Mouse (Mus musculus): ENCODE measurements around the gene Acd. TPM values are rescaled to one million over a fixed set of nuclear protein-coding genes. Genes with fewer than 3 reads are reported as not detected.

Acd gene
- polyA plus RNA-seq, 1 experiment from 2014 or later: 66.5 TPM

- no peaks in the 10 kb centered on the region for H3K27me3 ChIP-seq
- no peak overlapping the region; the same call in 1 of the 2 replicates for H3K9ac ChIP-seq
- H3K4me2 ChIP-seq: no peak overlapping the region
- 52% methylated on average over 14 of the region's 14 CpGs for WGBS
- peaks cover 12% of the 10 kb centered on the region for H3K36me3 ChIP-seq
- H3K9me3 ChIP-seq: no peaks in the 10 kb centered on the region
- H3K27ac ChIP-seq: no peak overlapping the region
- no peak for ATAC-seq (ENCODE audit: borderline replicate concordance, extremely low read depth, low FRiP score, low TSS enrichment)
- H3K4me1 ChIP-seq: 0 out of 2 replicates have a peak, but pooled peaks cover 3% of the 10 kb centered on the region
- no peak overlapping the region for H3K4me3 ChIP-seq
Observed at GRCm38 (mm10) chr8:105688242-105688752, 12.6 kb downstream of the Acd start.

DNA sequence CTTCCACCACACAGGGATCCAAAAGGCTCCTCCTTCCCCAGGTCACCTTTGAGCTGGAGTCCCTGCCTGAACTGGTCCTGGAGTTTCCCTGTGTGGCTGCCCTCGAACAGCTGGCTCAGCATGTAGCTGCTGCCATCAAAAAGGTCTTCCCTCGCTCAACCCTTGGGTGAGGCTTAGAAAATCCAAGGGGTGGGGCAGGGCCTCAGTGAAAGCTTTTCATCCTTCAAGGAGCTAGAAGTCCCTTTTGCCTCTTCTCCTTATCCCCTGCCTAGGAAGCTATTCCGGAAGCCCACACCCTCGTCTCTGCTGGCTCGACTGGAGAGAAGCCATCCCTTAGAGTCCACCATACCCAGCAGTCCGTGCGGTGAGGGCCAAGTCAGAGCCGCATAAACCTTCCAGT is 13.4 kb downstream of the Acd start:
- Histone ChIP-seq H3K4me3 (no peak overlapping the region), H3K9ac (no peak overlapping the region)
- 57% methylated on average over 8 of the region's 8 CpGs for WGBS

DNA sequence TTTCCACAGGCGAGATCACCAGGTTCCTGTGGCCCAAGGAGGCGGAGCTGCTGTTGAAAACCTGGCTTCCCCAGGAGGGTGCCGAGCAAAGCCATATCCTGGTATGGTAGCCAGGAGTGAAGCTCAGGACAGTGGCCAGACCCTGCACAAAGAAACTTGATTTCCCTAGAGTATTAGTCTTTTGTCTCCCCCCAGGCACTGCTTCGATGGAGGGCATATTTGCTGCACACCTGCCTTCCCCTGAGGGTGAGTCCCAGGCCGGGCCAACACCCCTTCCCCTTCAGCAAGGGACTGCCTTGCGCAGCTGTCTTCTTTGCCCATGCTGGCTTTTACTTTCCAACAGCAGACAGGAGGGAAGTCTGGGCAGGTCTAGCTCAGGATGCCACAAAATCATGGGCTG is 14.4 kb downstream of the Acd start:
- no peak for ATAC-seq (ENCODE audit: borderline replicate concordance, extremely low read depth, low FRiP score, low TSS enrichment)
- H3K27ac ChIP-seq: no peak overlapping the region
- H3K27me3 ChIP-seq: no peaks in the 10 kb centered on the region
- H3K4me1 ChIP-seq: 0 out of 2 replicates have a peak, but pooled peaks cover 3% of the 10 kb centered on the region
- H3K36me3 ChIP-seq: peaks cover 29% of the 10 kb centered on the region
- H3K9ac ChIP-seq: no peak overlapping the region
- H3K9me3 ChIP-seq: no peaks in the 10 kb centered on the region
- 63% methylated on average over 6 of the region's 6 CpGs for WGBS
- H3K4me3 ChIP-seq: no peak overlapping the region
- H3K4me2 ChIP-seq: no peak overlapping the region

More for the DNA sequence above, 13.4 kb downstream of the Acd start:
- H3K9me3 ChIP-seq: no peaks in the 10 kb centered on the region
- no peak for ATAC-seq (ENCODE audit: borderline replicate concordance, extremely low read depth, low FRiP score, low TSS enrichment)
- H3K4me2 ChIP-seq: no peak overlapping the region
- H3K4me1 ChIP-seq: 0 out of 2 replicates have a peak, but pooled peaks cover 3% of the 10 kb centered on the region
- H3K27me3 ChIP-seq: no peaks in the 10 kb centered on the region
- peaks cover 20% of the 10 kb centered on the region for H3K36me3 ChIP-seq
- no peak overlapping the region for H3K27ac ChIP-seq

GRCm38 (mm10) chr8:105685796-105686308 is 15.1 kb downstream of the Acd start, which contains the start of gene Carmil2:
Carmil2 (plus strand) TSS chr8:105686274.
- Histone ChIP-seq H3K27me3 (no peaks in the 10 kb centered on the region), H3K27ac (no peak within 1 kb of the TSS), H3K9ac (no peak within 1 kb of the TSS), H3K4me1 (0 out of 2 replicates have a peak, but pooled peaks cover 3% of the 10 kb centered on the region), H3K4me2 (peak within 1 kb of the TSS; percentile 44), H3K4me3 (0 out of 2 replicates have a peak within 1 kb of the TSS, but pooled peaks have one; percentile 2), H3K9me3 (no peaks in the 10 kb centered on the region), H3K36me3 (peaks cover 36% of the 10 kb centered on the region)
- 8% methylated on average over 25 of the region's 26 CpGs for WGBS
- ATAC-seq (ENCODE audit: borderline replicate concordance, extremely low read depth, low FRiP score, low TSS enrichment): peak; percentile 44; the same call in 1 of the 2 replicates

GRCm38 (mm10) chr8:105685325-105685724 is 15.6 kb downstream of the Acd start:
- no peaks in the 10 kb centered on the region for H3K27me3 ChIP-seq
- H3K4me2 ChIP-seq: peak overlapping the region; percentile 44
- no peaks in the 10 kb centered on the region for H3K9me3 ChIP-seq
- H3K9ac ChIP-seq: no peak overlapping the region
- no peak for ATAC-seq (ENCODE audit: borderline replicate concordance, extremely low read depth, low FRiP score, low TSS enrichment)
- H3K36me3 ChIP-seq: peaks cover 41% of the 10 kb centered on the region
- no peak overlapping the region for H3K27ac ChIP-seq
- no peak overlapping the region for H3K4me3 ChIP-seq
- 0 out of 2 replicates have a peak, but pooled peaks cover 3% of the 10 kb centered on the region for H3K4me1 ChIP-seq
- 70% methylated on average over 7 of the region's 7 CpGs for WGBS

DNA sequence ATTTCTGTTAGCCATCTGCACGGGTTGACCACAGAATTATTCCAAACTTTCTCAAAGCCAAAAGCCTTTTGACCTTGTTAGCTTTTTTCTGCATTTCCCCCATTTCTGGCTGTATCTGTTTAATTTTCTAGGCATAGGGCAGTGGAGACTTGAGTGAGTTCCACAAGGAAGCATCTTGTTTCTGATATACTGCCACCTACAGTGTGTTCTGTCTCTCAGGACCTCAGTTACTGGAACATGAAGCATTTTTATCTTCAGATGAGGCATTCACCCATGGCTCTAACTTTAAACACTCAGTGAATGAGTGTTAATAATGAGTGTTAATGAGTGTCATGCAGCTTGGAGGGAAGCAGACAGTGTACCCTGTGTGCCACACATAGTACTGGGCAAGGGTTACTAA is 23.0 kb downstream of the Acd start:
- Histone ChIP-seq H3K4me3 (no peak overlapping the region), H3K36me3 (peaks cover 92% of the 10 kb centered on the region), H3K27me3 (no peaks in the 10 kb centered on the region), H3K27ac (no peak overlapping the region), H3K9ac (no peak overlapping the region), H3K4me2 (no peak overlapping the region), H3K4me1 (no peaks in the 10 kb centered on the region), H3K9me3 (no peaks in the 10 kb centered on the region)
- ATAC-seq (ENCODE audit: borderline replicate concordance, extremely low read depth, low FRiP score, low TSS enrichment): no peak
- WGBS: 82% methylated on average over 1 of the region's 1 CpGs

DNA sequence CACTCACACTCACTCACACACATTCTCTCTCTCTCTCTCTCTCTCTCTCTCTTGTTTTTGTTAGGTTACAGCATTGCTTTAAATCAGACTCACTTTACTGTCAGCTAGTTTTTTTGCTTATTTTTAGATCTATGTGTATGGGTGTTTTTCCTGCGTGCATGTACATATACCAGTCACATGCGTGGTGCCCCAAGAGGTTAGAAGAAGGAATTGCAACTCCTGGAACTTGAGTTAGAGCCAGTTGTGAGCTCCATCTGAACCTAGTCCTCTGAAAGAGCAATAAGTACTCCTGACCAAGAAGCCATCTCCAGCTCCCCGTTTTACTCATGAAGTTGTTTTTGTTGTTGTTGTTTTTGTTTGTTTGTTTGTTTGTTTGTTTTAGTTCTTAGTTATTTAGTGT is 39.7 kb downstream of the Acd start:
- H3K27me3 ChIP-seq: no peaks in the 10 kb centered on the region
- no peak overlapping the region for H3K4me2 ChIP-seq
- peaks cover 26% of the 10 kb centered on the region for H3K36me3 ChIP-seq
- H3K27ac ChIP-seq: no peak overlapping the region
- H3K9me3 ChIP-seq: no peaks in the 10 kb centered on the region
- no peak overlapping the region for H3K4me3 ChIP-seq
- 66% methylated on average over 3 of the region's 3 CpGs for WGBS
- H3K9ac ChIP-seq: no peak overlapping the region
- no peaks in the 10 kb centered on the region for H3K4me1 ChIP-seq
- ATAC-seq (ENCODE audit: borderline replicate concordance, extremely low read depth, low FRiP score, low TSS enrichment): no peak

DNA sequence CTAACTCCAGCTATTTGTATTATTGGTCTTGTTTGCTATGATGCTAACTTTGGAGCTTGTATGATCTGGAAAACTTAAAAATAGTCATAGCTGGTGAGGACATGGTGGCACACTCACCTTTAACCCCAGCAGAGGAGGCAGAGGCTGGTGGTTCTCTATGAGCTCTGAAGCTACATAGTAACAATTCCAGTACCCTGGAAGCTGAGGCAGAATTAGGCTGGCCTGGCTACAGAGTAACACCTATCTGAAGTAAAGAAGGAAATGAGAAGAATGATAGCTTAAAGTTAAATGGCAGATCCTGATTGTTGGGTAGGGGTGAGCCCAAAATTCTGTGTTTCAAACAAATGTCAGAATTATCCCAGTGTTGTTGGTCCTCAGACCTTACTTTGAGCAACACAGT is 43.3 kb downstream of the Acd start:
- ATAC-seq (ENCODE audit: borderline replicate concordance, extremely low read depth, low FRiP score, low TSS enrichment): no peak
- H3K4me2 ChIP-seq: no peak overlapping the region

GRCm38 (mm10) chr8:105648929-105649328 is 52.0 kb downstream of the Acd start:
- ATAC-seq (ENCODE audit: borderline replicate concordance, extremely low read depth, low FRiP score, low TSS enrichment): no peak
- Histone ChIP-seq H3K27me3 (no peaks in the 10 kb centered on the region), H3K4me2 (no peak overlapping the region), H3K36me3 (peaks cover 35% of the 10 kb centered on the region), H3K4me1 (no peaks in the 10 kb centered on the region), H3K27ac (no peak overlapping the region), H3K9ac (no peak overlapping the region), H3K9me3 (no peaks in the 10 kb centered on the region), H3K4me3 (no peak overlapping the region)
- WGBS: 97% methylated on average over 1 of the region's 1 CpGs

More for the DNA sequence above, 43.3 kb downstream of the Acd start:
- no peak overlapping the region for H3K27ac ChIP-seq
- H3K4me3 ChIP-seq: no peak overlapping the region
- no peaks in the 10 kb centered on the region for H3K4me1 ChIP-seq
- no peaks in the 10 kb centered on the region for H3K27me3 ChIP-seq
- H3K9me3 ChIP-seq: no peaks in the 10 kb centered on the region
- H3K36me3 ChIP-seq: peaks cover 14% of the 10 kb centered on the region
- H3K9ac ChIP-seq: no peak overlapping the region

Other genes starting within 250 kb of the Acd start
- gene Tppp3, start 229.6 kb downstream of the Acd start, polyA plus RNA-seq (2015; fragmentation: Nextera tagmentation; extraction: Ambion mirVana): 63.3 and 63.6 TPM in 2 replicates
- gene Zdhhc1, start 204.2 kb downstream of the Acd start, polyA plus RNA-seq (2015; fragmentation: Nextera tagmentation; extraction: Ambion mirVana): 44.0 and 50.9 TPM in 2 replicates
- 2.6 and 2.8 TPM in 2 replicates for gene Hsd11b2, start 182.3 kb downstream of the Acd start, polyA plus RNA-seq (2015; fragmentation: Nextera tagmentation; extraction: Ambion mirVana)
- gene Atp6v0d1, start 135.1 kb downstream of the Acd start, polyA plus RNA-seq (2015; fragmentation: Nextera tagmentation; extraction: Ambion mirVana): 80.8 and 82.1 TPM in 2 replicates
- gene Ripor1, start 95.8 kb downstream of the Acd start, polyA plus RNA-seq (2015; fragmentation: Nextera tagmentation; extraction: Ambion mirVana): 30.6 and 34.1 TPM in 2 replicates
- gene Ctcf, start 64.5 kb downstream of the Acd start, polyA plus RNA-seq (2015; fragmentation: Nextera tagmentation; extraction: Ambion mirVana): 131 and 140 TPM in 2 replicates
- 0.69 and 0.79 TPM in 2 replicates for gene Agrp, start 63.7 kb downstream of the Acd start, polyA plus RNA-seq (2015; fragmentation: Nextera tagmentation; extraction: Ambion mirVana)
- gene Carmil2, start 14.8 kb downstream of the Acd start, polyA plus RNA-seq (2015; fragmentation: Nextera tagmentation; extraction: Ambion mirVana): 0.77 and 1.4 TPM in 2 replicates
- gene Pard6a, start within 50 bp of the Acd start, polyA plus RNA-seq (2015; fragmentation: Nextera tagmentation; extraction: Ambion mirVana): 16.3 and 17.6 TPM in 2 replicates
- gene 4933405L10Rik, start 6.6 kb upstream of the Acd start, polyA plus RNA-seq (2015; fragmentation: Nextera tagmentation; extraction: Ambion mirVana): 0.17 TPM in 1 of 2 replicates, not detected in the other
- 27.3 and 28.9 TPM in 2 replicates for gene Enkd1, start 7.1 kb upstream of the Acd start, polyA plus RNA-seq (2015; fragmentation: Nextera tagmentation; extraction: Ambion mirVana)
- 22.5 and 23.5 TPM in 2 replicates for gene Gfod2, start 57.6 kb upstream of the Acd start, polyA plus RNA-seq (2015; fragmentation: Nextera tagmentation; extraction: Ambion mirVana)
- 9.9 and 12.0 TPM in 2 replicates for gene Ranbp10, start 126.2 kb upstream of the Acd start, polyA plus RNA-seq (2015; fragmentation: Nextera tagmentation; extraction: Ambion mirVana)
- 1.3 and 1.5 TPM in 2 replicates for gene Tsnaxip1, start 126.6 kb upstream of the Acd start, polyA plus RNA-seq (2015; fragmentation: Nextera tagmentation; extraction: Ambion mirVana)
- 45.2 and 45.4 TPM in 2 replicates for gene Cenpt, start 152.2 kb upstream of the Acd start, polyA plus RNA-seq (2015; fragmentation: Nextera tagmentation; extraction: Ambion mirVana)
- gene Thap11, start 154.0 kb upstream of the Acd start, polyA plus RNA-seq (2015; fragmentation: Nextera tagmentation; extraction: Ambion mirVana): 67.9 and 68.2 TPM in 2 replicates
- 231 and 277 TPM in 2 replicates for gene Nutf2, start 159.5 kb upstream of the Acd start, polyA plus RNA-seq (2015; fragmentation: Nextera tagmentation; extraction: Ambion mirVana)
- gene Edc4, start 179.8 kb upstream of the Acd start, polyA plus RNA-seq (2015; fragmentation: Nextera tagmentation; extraction: Ambion mirVana): 46.5 and 50.6 TPM in 2 replicates
- 0.77 and 0.93 TPM in 2 replicates for gene Nrn1l, start 192.5 kb upstream of the Acd start, polyA plus RNA-seq (2015; fragmentation: Nextera tagmentation; extraction: Ambion mirVana)
- gene Pskh1, start 199.3 kb upstream of the Acd start, polyA plus RNA-seq (2015; fragmentation: Nextera tagmentation; extraction: Ambion mirVana): 32.0 and 33.0 TPM in 2 replicates
- gene Ctrl, start 232.8 kb upstream of the Acd start, polyA plus RNA-seq (2015; fragmentation: Nextera tagmentation; extraction: Ambion mirVana): 0.86 and 1.0 TPM in 2 replicates
- 43.9 and 51.7 TPM in 2 replicates for gene Psmb10, start 237.3 kb upstream of the Acd start, polyA plus RNA-seq (2015; fragmentation: Nextera tagmentation; extraction: Ambion mirVana)
- gene Lcat, start 242.3 kb upstream of the Acd start, polyA plus RNA-seq (2015; fragmentation: Nextera tagmentation; extraction: Ambion mirVana): 1.2 and 1.9 TPM in 2 replicates

Measured in lung, embryonic 15.5 days (tissue).